In genomic region chr6:101251160-101251559, GRCm38 (mm10) we compare ENCODE assay signal across 8 mouse cellular contexts.
DNase-seq lines count a peak whose midpoint lies in the region; ATAC-seq and TF ChIP-seq lines count a peak whose summit lies in the region.

No protein-coding gene starts in this region.

- no peak for TF ChIP-seq POLR2A in limb, embryonic 14.5 days (IDR thresholded peaks at IDR 0.05; ENCODE audit: borderline replicate concordance, extremely low read depth, insufficient read depth, insufficient read length)

- 0 out of 2 replicates have a peak overlapping the region, but pooled peaks have one; percentile 2 for H3K27ac ChIP-seq in gastrocnemius, adult 2 months
- H3K27ac ChIP-seq in stomach, embryonic 14.5 days (ENCODE audit: low read length) = no peak overlapping the region
- no peak overlapping the region for H3K27ac ChIP-seq in stomach, postnatal 0 days (replicated peaks)
- peak overlapping the region; percentile 59; the same call in 1 of the 2 replicates for H3K27ac ChIP-seq in limb, embryonic 14.5 days (replicated peaks; ENCODE audit: low read depth, low read length)
- H3K27ac ChIP-seq in liver, postnatal 0 days (ENCODE audit: low read depth) = no peak overlapping the region
- H3K27ac ChIP-seq in intestine, embryonic 15.5 days = no peak overlapping the region

- DNase-seq in gastrocnemius, adult 2 months = no peak
- DNase-seq in gastrocnemius, adult 18-20 months (ENCODE audit: low spot score) = no peak
- no peak for DNase-seq in stomach, postnatal 0 days (ENCODE audit: low spot score)
- peak; percentile 80 for DNase-seq in limb, embryonic 14.5 days (ENCODE audit: low spot score)
- DNase-seq in cerebellum, adult 11 months = no peak
- no peak for DNase-seq in liver, postnatal 0 days

- no peak overlapping the region for H3K4me3 ChIP-seq in gastrocnemius, adult 2 months
- no peak overlapping the region for H3K4me3 ChIP-seq in stomach, embryonic 14.5 days (ENCODE audit: low read depth, low read length)
- H3K4me3 ChIP-seq in stomach, postnatal 0 days (ENCODE audit: low read depth, low read length) = no peak overlapping the region
- H3K4me3 ChIP-seq in limb, embryonic 14.5 days (replicated peaks; ENCODE audit: low read length) = no peak overlapping the region
- no peak overlapping the region for H3K4me3 ChIP-seq in liver, postnatal 0 days (ENCODE audit: low read depth, low read length)
- H3K4me3 ChIP-seq in intestine, embryonic 15.5 days (replicated peaks) = no peak overlapping the region

- intact Hi-C loops in gastrocnemius, adult 2 months (cut with DNase I) = no loop called here

- H3K4me1 ChIP-seq in stomach, embryonic 14.5 days (ENCODE audit: control insufficient read depth, insufficient read depth, low read length) = peaks cover 13% of the 10 kb centered on the region; the same call in 1 of the 2 replicates
- H3K4me1 ChIP-seq in stomach, postnatal 0 days (replicated peaks; ENCODE audit: control insufficient read depth, insufficient read depth) = peaks cover 3% of the 10 kb centered on the region
- peaks cover 50% of the 10 kb centered on the region for H3K4me1 ChIP-seq in limb, embryonic 14.5 days (ENCODE audit: control insufficient read depth, insufficient read depth, low read length)
- H3K4me1 ChIP-seq in liver, postnatal 0 days (ENCODE audit: insufficient read depth) = no peaks in the 10 kb centered on the region
- no peaks in the 10 kb centered on the region for H3K4me1 ChIP-seq in intestine, embryonic 15.5 days (replicated peaks)

- H3K36me3 ChIP-seq in stomach, embryonic 14.5 days (ENCODE audit: control insufficient read depth, insufficient read depth, low read length) = no peaks in the 10 kb centered on the region
- H3K36me3 ChIP-seq in stomach, postnatal 0 days (ENCODE audit: control insufficient read depth, insufficient read depth, low read length) = no peaks in the 10 kb centered on the region
- no peaks in the 10 kb centered on the region for H3K36me3 ChIP-seq in limb, embryonic 14.5 days (ENCODE audit: control insufficient read depth, insufficient read depth, low read length)
- no peaks in the 10 kb centered on the region for H3K36me3 ChIP-seq in liver, postnatal 0 days (replicated peaks; ENCODE audit: insufficient read depth, low read length)
- no peaks in the 10 kb centered on the region for H3K36me3 ChIP-seq in intestine, embryonic 15.5 days

- no peaks in the 10 kb centered on the region for H3K9me3 ChIP-seq in stomach, embryonic 14.5 days (ENCODE audit: control insufficient read depth, low read depth, low read length)
- no peaks in the 10 kb centered on the region for H3K9me3 ChIP-seq in stomach, postnatal 0 days (ENCODE audit: control insufficient read depth, low read length)
- no peaks in the 10 kb centered on the region for H3K9me3 ChIP-seq in limb, embryonic 14.5 days (ENCODE audit: control insufficient read depth, low read length)
- no peaks in the 10 kb centered on the region for H3K9me3 ChIP-seq in liver, postnatal 0 days (ENCODE audit: low read length)
- H3K9me3 ChIP-seq in intestine, embryonic 15.5 days = no peaks in the 10 kb centered on the region

- no peak for TF ChIP-seq EP300 in stomach, postnatal 0 days (optimal IDR thresholded peaks at IDR 0.05)
- no peak for TF ChIP-seq EP300 in liver, postnatal 0 days (IDR thresholded peaks at IDR 0.05; ENCODE audit: low read depth)

- H3K4me2 ChIP-seq in stomach, embryonic 14.5 days (replicated peaks; ENCODE audit: low read depth, low read length) = no peak overlapping the region
- no peak overlapping the region for H3K4me2 ChIP-seq in stomach, postnatal 0 days (replicated peaks; ENCODE audit: low read depth)
- H3K4me2 ChIP-seq in limb, embryonic 14.5 days (replicated peaks; ENCODE audit: low read depth, low read length, severe bottlenecking) = no peak overlapping the region
- no peak overlapping the region for H3K4me2 ChIP-seq in liver, postnatal 0 days (ENCODE audit: low read depth, low read length)
- H3K4me2 ChIP-seq in intestine, embryonic 15.5 days (replicated peaks) = no peak overlapping the region

- no peak for TF ChIP-seq CTCF in gastrocnemius, adult 2 months (IDR thresholded peaks at IDR 0.05)
- TF ChIP-seq CTCF in stomach, postnatal 0 days (IDR thresholded peaks at IDR 0.05; ENCODE audit: low read depth) = no peak
- TF ChIP-seq CTCF in liver, postnatal 0 days (IDR thresholded peaks at IDR 0.05; ENCODE audit: low read depth) = no peak

- 0 out of 2 replicates have a peak, but pooled peaks have one; percentile 37 for ATAC-seq in stomach, embryonic 14.5 days (ENCODE audit: insufficient number of reproducible peaks, insufficient read depth, low FRiP score, low read depth)
- no peak for ATAC-seq in stomach, postnatal 0 days (ENCODE audit: low FRiP score, low TSS enrichment)
- peak; percentile 89 for ATAC-seq in limb, embryonic 14.5 days (ENCODE audit: low FRiP score, low read depth)
- no peak for ATAC-seq in liver, postnatal 0 days
- no peak for ATAC-seq in intestine, embryonic 15.5 days

- H3K9ac ChIP-seq in stomach, embryonic 14.5 days (replicated peaks; ENCODE audit: low read depth, low read length) = no peak overlapping the region
- H3K9ac ChIP-seq in stomach, postnatal 0 days (ENCODE audit: low read length) = no peak overlapping the region
- no peak overlapping the region for H3K9ac ChIP-seq in limb, embryonic 14.5 days (ENCODE audit: low read depth, low read length, severe bottlenecking)
- no peak overlapping the region for H3K9ac ChIP-seq in liver, postnatal 0 days (replicated peaks)
- H3K9ac ChIP-seq in intestine, embryonic 15.5 days = no peak overlapping the region

- WGBS in stomach, embryonic 14.5 days = 46% methylated on average over 5 of the region's 5 CpGs
- 35% methylated on average over 5 of the region's 5 CpGs for WGBS in stomach, postnatal 0 days
- 17% methylated on average over 5 of the region's 5 CpGs for WGBS in limb, embryonic 14.5 days
- WGBS in liver, postnatal 0 days (ENCODE audit: insufficient replicate concordance) = 65% methylated on average over 5 of the region's 5 CpGs
- WGBS in intestine, embryonic 15.5 days = 62% methylated on average over 5 of the region's 5 CpGs

- no peaks in the 10 kb centered on the region for H3K27me3 ChIP-seq in stomach, embryonic 14.5 days (ENCODE audit: control insufficient read depth, insufficient read depth, low read length)
- H3K27me3 ChIP-seq in stomach, postnatal 0 days (ENCODE audit: control insufficient read depth, insufficient read depth, low read length) = no peaks in the 10 kb centered on the region
- no peaks in the 10 kb centered on the region for H3K27me3 ChIP-seq in limb, embryonic 14.5 days (ENCODE audit: control insufficient read depth, insufficient read depth, low read length)
- no peaks in the 10 kb centered on the region for H3K27me3 ChIP-seq in liver, postnatal 0 days (ENCODE audit: insufficient read depth, low read length)
- H3K27me3 ChIP-seq in intestine, embryonic 15.5 days (replicated peaks) = no peaks in the 10 kb centered on the region

Comparison
In these comparisons a context has a peak if more than half of its experiments do, and no peak if none do; other contexts are left out.
1. ATAC-seq: peak in stomach, embryonic 14.5 days (single experiment) and limb, embryonic 14.5 days (single experiment); none in stomach, postnatal 0 days (single experiment), liver, postnatal 0 days (single experiment) and intestine, embryonic 15.5 days (single experiment).
2. H3K27ac ChIP-seq: peak in gastrocnemius, adult 2 months (single experiment) and limb, embryonic 14.5 days (single experiment); none in stomach, embryonic 14.5 days (single experiment), stomach, postnatal 0 days (single experiment), liver, postnatal 0 days (single experiment) and intestine, embryonic 15.5 days (single experiment).